Mouse (Mus musculus): Measurements from ENCODE around the gene Fuom.

The Fuom gene

DNA sequence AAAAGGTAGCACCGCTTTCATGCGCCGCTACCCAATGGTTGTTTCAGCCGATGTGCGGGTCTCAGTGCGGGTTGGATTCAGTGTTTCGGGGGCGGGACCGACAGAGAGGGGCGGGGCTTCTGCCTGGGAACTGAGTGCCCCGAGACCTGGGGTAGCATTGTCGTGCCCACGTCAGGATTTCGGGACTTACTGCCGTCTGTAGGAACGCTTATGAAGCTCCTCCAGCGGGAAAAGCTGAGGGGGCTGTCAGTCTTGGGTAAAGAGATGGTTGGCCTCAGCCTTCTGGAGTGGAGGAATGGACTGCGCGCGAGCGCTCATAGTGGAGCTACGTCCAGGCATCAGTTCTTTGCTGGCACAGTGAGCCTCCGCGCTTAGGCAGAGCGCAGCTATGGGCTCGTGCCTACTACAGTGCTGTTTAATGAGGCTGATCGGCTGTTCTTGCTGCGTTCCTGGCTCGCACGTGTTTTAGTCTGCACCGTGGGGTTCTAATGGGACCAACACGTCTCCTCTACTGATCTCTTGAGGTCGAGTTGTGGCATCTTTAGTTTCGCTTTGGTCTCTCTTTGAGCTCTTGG is 53.0 kb downstream of the Fuom start:
- no peak for DNase-seq

DNA sequence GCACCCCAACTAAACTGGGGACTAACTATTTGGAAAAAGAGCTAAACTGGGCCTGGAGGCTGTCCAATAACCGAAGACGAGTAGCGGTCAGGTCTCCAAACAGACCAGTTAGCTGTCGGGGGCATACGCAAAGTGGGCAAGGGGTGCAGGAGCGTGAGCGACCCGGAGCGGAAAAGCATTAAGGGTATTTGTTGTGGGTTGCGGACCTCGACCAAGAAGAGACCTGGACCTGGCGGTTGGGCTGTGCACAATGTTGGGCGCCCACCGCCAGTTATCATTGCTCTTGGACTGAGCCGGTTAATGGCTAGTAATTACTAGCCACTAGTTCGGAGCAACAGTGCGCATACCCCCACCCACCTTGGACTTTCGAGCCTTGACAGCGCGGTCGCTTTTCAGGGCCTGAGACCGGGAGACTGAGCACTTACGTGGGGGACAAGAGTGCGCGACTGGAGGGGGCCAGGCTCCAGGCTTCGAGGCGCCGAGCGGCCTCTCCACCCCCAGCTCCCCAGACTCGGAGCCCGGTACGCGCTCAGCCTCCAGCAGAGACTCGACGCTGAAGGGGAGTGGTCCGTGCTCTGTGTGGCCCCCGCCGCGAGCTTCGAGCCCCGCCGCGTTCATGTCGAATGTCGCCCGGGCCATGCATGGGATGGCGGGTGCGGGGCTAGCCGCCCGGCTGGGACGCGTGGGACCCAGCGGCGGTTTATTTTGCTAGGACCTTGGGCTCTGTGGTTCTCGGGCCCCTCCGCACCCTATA is 53.7 kb downstream of the Fuom start, which contains the start of gene Msx3:
Msx3 (minus strand) TSS at position 729 of the 754 bp plus-strand sequence.
- DNase-seq: no peak

DNA sequence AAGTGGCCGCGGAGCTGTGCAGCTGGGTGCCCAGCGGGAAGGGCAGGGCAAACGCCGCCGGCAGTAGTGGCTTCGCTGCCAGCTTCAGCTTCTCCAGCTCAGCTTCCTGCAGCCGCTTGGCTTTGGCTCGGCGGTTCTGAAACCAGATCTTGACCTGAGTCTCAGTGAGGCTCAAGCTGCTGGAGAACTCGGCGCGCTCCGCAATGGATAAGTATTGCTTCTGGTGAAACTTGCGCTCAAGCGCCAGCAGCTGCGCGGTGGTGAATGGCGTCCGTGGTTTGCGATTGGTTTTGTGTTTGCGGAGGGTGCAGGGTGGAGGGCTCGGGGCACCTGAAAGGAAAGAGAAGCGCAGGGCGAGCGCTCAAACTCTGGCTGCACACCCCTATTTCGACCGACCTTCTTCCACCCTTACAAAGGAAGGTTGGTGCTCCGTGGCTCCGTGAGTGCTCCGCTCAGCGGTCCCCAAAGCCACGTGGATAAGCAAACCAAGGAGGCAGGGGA is 54.4 kb downstream of the Fuom start:
- DNase-seq: no peak

All from liver (tissue).